Mouse (Mus musculus): Measurements from ENCODE around the gene Cd151.

GRCm38 (mm10) chr7:141510681-141511191 lies 43.5 kb downstream of the Cd151 start:
- TF ChIP-seq CTCF (IDR thresholded peaks at IDR 0.05) (no peak), EP300 (IDR thresholded peaks at IDR 0.05; ENCODE audit: insufficient read depth, low read depth, low read length) (no peak), POLR2A (IDR thresholded peaks at IDR 0.05; ENCODE audit: insufficient read depth, low read depth, low read length) (no peak)

Measured in heart, adult 2 months (tissue).